ENCODE assay signal across 22 mouse cellular contexts in genomic region chr2:124068380-124068779, GRCm38 (mm10). TPM values are rescaled to one million over a fixed set of nuclear protein-coding genes. Genes with fewer than 3 reads are reported as not detected.
"Had no signal": no experiment of that assay in that cellular context is flagged by ENCODE, and none has a peak within 500 bp of the region (broad histone marks: within the 10 kb centered on the region; RNA-seq: fewer than 3 reads in every experiment).

No protein-coding gene starts in this region.

- H3K27me3 ChIP-seq: lung, embryonic 15.5 days; megakaryocyte, embryonic 14.5 days; midbrain, embryonic 13.5 days; midbrain, embryonic 15.5 days; neural tube, embryonic 12.5 days had no signal

- H3K9ac ChIP-seq: lung, embryonic 15.5 days; midbrain, embryonic 13.5 days; midbrain, embryonic 15.5 days; neural tube, embryonic 12.5 days had no signal

- H3K9me3 ChIP-seq: lung, embryonic 15.5 days; megakaryocyte, embryonic 14.5 days; midbrain, embryonic 13.5 days; midbrain, embryonic 15.5 days; neural tube, embryonic 12.5 days had no signal

- H3K4me2 ChIP-seq: lung, embryonic 15.5 days; midbrain, embryonic 11.5 days; midbrain, embryonic 13.5 days; midbrain, embryonic 15.5 days; neural tube, embryonic 12.5 days had no signal

- H3K36me3 ChIP-seq: lung, embryonic 15.5 days; midbrain, embryonic 13.5 days; midbrain, embryonic 15.5 days; neural tube, embryonic 12.5 days had no signal

- H3K4me3 ChIP-seq: lung, embryonic 15.5 days; megakaryocyte, embryonic 14.5 days; midbrain, embryonic 13.5 days; midbrain, embryonic 15.5 days; neural tube, embryonic 12.5 days had no signal

- H3K27ac ChIP-seq: lung, embryonic 15.5 days; macrophage; midbrain, embryonic 13.5 days; midbrain, embryonic 15.5 days; neural tube, embryonic 12.5 days had no signal

- H3K4me1 ChIP-seq: lung, embryonic 15.5 days; megakaryocyte, embryonic 14.5 days; midbrain, embryonic 13.5 days; midbrain, embryonic 15.5 days had no signal

- ATAC-seq: lung, postnatal 0 days; midbrain, embryonic 13.5 days; midbrain, embryonic 15.5 days had no signal

- DNase-seq: lung, adult 2 months; lung, postnatal 14 days; lung, postnatal 36 days; retina, postnatal 1 day; right cerebral cortex, adult 18-20 months; right cerebral cortex, postnatal 25 days; right cerebral cortex, postnatal 4 days; spleen, adult 18-20 months; thymus, adult 2 months; thymus, postnatal 25 days; thymus, postnatal 4 days had no signal

RNA-seq across cellular contexts. Expression of gene Sema6d, which starts 21.4 kb away (rescaled TPM):
- total RNA-seq: megakaryocyte progenitor cell, adult 5-6 weeks; monocyte, adult 5-6 weeks; neutrophil, adult 5-6 weeks had no signal
